Mouse (Mus musculus) embryonic facial prominence, embryonic 10.5 days (tissue): ENCODE data around the gene Tlr6. TPM values are rescaled to one million over a fixed set of nuclear protein-coding genes. Genes with fewer than 3 reads are reported as not detected.

Source experiments
- DNase-seq: peaks from one replicate; pipeline ENCODE4 v3.0.0-alpha.2; 2017; ENCODE audit warnings: low spot score
- H3K27ac ChIP-seq: fragments of 300-500 bp; sonication (generic); replicated peaks from 2 replicates; pipeline ENCODE4 v1.5.1; 2016; ENCODE audit warnings: mild to moderate bottlenecking
- H3K27me3 ChIP-seq: fragments of 300-500 bp; sonication (generic); replicated peaks from 2 replicates; pipeline ENCODE4 v1.6.1; 2016; ENCODE audit warnings: low read depth, mild to moderate bottlenecking; ENCODE audit not compliant: poor library complexity, severe bottlenecking
- H3K36me3 ChIP-seq: fragments of 300-500 bp; sonication (generic); replicated peaks from 2 replicates; pipeline ENCODE4 v1.6.1; 2016; ENCODE audit warnings: mild to moderate bottlenecking, moderate library complexity
- H3K4me1 ChIP-seq: fragments of 300-500 bp; sonication (generic); 2 replicates; pipeline ENCODE4 v1.6.1; 2016
- H3K4me3 ChIP-seq: fragments of 300-500 bp; sonication (generic); 2 replicates; pipeline ENCODE4 v1.5.1; 2016; ENCODE audit warnings: mild to moderate bottlenecking, moderate library complexity
- H3K9me3 ChIP-seq: fragments of 300-500 bp; sonication (generic); 2 replicates; pipeline ENCODE4 v1.6.1; 2016; ENCODE audit warnings: mild to moderate bottlenecking
- WGBS: fragments of 180-500 bp; shearing (Covaris S2); methylation state at CpG from one replicate; pipeline ENCODE4 v1.1.7; 2016; 5-methylcytosine and 5-hydroxymethylcytosine counted together
- microRNA counts: library from miRNA; unstranded; fragments of <30 nt; microRNA quantifications from one replicate; lab custom pipeline; 2017
- microRNA-seq: library from miRNA; unstranded; fragments of <30 nt; microRNA quantifications from one replicate; pipeline ENCODE4, GENCODE M21; 2017
- polyA plus RNA-seq: library from polyadenylated mRNA; unstranded; fragments of >200 nt; fragmentation: Nextera tagmentation; extraction: Ambion mirVana; gene quantifications from 2 replicates; pipeline ENCODE4 v1.2.1, GENCODE M21; 2016

Gene Tlr6
- polyA plus RNA-seq, 1 experiment from 2014 or later = 0.30 TPM

DNA sequence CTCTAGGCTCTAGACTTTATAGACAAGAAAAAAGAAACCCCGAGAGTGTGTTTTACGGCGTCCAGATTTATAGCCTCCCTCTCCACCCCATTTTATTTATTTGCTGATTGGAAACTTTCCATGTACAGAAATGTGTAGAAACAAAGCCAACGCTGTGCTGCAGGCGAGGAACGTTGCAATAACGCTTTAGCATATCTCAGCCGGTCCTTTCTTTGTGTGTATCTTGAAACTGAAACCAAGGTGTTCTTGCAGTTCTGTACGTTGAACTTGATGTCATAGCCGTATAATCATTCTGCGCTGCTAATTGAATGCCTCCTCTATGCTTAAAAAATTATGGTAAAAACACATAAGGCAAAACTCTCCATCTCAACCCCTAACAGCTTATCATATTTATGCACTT, 42.2 kb downstream of the Tlr6 start:
- no peaks in the 10 kb centered on the region for H3K4me1 ChIP-seq
- peaks cover 8% of the 10 kb centered on the region; the same call in 1 of the 2 replicates for H3K9me3 ChIP-seq
- no peaks in the 10 kb centered on the region for H3K27me3 ChIP-seq
- DNase-seq = no peak
- H3K4me3 ChIP-seq = no peak overlapping the region
- WGBS = 95% methylated on average over 11 of the region's 11 CpGs
- H3K36me3 ChIP-seq = no peaks in the 10 kb centered on the region
- H3K27ac ChIP-seq = no peak overlapping the region

DNA sequence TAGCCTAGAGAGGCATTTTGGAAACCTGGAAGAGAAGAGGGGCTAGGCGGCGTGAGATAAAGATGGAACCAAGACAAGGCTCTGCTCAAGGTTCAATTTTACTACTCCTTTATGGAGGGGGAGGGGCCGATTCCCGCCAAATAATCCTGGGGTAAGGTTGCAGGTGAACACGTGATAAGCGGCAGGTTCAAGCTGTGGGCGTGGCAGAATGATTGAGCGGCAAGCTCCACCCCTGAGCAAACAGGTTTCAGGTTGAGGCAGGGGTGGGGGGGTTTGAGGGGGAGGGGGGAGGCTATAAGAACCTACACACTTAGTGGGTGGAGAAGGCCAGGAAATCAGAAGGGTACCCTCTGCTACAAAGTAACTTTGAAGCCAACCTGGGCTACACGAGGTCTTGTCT, 42.7 kb downstream of the Tlr6 start:
- H3K36me3 ChIP-seq = no peaks in the 10 kb centered on the region
- WGBS = 96% methylated on average over 9 of the region's 9 CpGs

DNA sequence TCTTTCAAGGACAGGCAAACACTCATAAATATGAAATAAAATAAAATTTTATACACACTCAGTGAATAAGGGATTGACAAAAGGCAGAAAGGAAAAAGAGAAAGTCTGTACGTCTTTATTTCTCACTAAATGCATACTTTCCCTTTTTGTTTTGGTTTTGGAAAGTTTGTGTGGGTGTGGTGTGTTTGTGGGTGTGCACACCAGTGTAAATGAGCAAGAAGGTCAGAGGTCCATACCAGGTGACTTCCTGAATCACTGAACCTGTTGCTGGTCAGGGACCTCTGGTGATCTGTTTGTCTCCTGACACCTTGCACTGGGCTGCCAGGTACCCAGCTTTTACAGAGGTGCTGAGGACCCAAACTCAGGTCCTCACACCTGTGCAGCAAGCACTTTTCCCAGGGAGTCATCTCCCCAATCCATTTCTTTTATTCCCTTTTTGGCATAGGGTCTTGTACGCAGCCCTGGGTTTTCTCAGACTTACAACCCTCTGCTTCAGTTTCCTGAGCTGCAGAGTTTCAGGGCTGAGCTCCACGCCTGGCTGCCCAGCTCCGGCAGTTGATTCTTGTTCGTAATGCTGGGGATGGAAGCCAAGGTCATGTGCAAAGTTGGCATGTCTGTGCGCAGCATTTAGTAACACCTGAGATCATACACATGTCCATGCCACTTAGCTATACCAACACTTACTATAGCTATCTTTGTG, 51.2 kb downstream of the Tlr6 start:
- DNase-seq = no peak
- Histone ChIP-seq H3K36me3 (no peaks in the 10 kb centered on the region), H3K9me3 (no peaks in the 10 kb centered on the region), H3K4me3 (no peak overlapping the region), H3K27me3 (no peaks in the 10 kb centered on the region), H3K4me1 (no peaks in the 10 kb centered on the region), H3K27ac (no peak overlapping the region)
- WGBS = 94% methylated on average over 6 of the region's 6 CpGs

More for the DNA sequence above, 42.7 kb downstream of the Tlr6 start:
- peaks cover 8% of the 10 kb centered on the region; the same call in 1 of the 2 replicates for H3K9me3 ChIP-seq
- H3K27ac ChIP-seq = no peak overlapping the region
- no peak overlapping the region for H3K4me3 ChIP-seq
- H3K4me1 ChIP-seq = no peaks in the 10 kb centered on the region
- no peaks in the 10 kb centered on the region for H3K27me3 ChIP-seq
- no peak for DNase-seq

GRCm38 (mm10) chr5:64907906-64908305, 52.0 kb downstream of the Tlr6 start:
- no peak overlapping the region for H3K27ac ChIP-seq
- no peaks in the 10 kb centered on the region for H3K27me3 ChIP-seq
- H3K36me3 ChIP-seq = no peaks in the 10 kb centered on the region
- no peak for DNase-seq
- H3K9me3 ChIP-seq = no peaks in the 10 kb centered on the region
- WGBS = 92% methylated on average over 5 of the region's 5 CpGs
- no peaks in the 10 kb centered on the region for H3K4me1 ChIP-seq
- H3K4me3 ChIP-seq = no peak overlapping the region

DNA sequence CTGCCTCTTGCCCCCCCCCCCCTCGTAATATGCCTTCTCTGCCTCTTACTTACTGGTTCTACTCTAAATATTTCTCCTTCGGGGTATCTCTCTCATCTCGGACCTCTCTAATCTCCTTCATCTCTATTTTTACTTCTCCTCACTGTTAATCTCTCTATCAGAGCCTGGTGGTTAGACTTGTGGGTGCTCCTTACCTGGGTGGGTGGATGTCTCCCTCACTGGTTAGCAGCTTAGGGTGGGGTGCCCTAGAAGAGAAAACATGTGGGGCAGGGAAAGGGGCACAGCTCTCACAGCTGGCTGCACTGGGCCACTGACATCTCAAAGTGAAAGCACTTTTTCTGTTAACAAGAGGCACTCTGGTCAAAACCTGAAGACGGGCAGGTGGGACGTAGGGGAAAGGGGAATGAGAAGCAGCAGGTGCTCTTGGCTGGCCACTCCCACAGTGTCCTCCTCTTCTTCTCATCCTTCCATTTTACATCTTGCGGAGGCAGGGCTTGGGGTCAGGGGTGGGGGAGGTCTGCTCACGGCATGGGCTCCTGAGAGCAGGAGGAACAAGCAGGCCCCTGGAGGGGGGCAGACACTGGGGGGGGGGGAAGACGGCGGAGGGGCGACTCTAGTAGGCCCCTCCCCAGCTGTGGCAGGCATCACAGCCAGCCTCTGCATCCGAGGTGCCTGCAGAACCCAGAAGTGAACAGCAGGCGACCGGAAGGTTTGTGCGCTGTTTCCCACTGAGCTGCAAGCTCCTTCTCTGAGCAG, 54.2 kb downstream of the Tlr6 start:
- 64% methylated on average over 14 of the region's 14 CpGs for WGBS
- Histone ChIP-seq H3K36me3 (no peaks in the 10 kb centered on the region), H3K27me3 (no peaks in the 10 kb centered on the region), H3K4me3 (no peak overlapping the region), H3K4me1 (no peaks in the 10 kb centered on the region), H3K27ac (no peak overlapping the region), H3K9me3 (peaks cover 4% of the 10 kb centered on the region; the same call in 1 of the 2 replicates)
- DNase-seq = no peak

MicroRNA genes within 50 kb of the gene (microRNA counts, 519-probe panel; counts per million panel counts)
- microRNA mmu-miR-574-3p (lab: Ali Mortazavi, UCI) (1,837 counts per million, percentile 60 among the panel's probes with 10 or more counts), microRNA mmu-miR-574-5p (lab: Ali Mortazavi, UCI) (188 counts per million, percentile 57 among the panel's probes with 10 or more counts)

Small RNA genes lying within 50 kb of the gene (microRNA-seq; reads per million reads assigned to microRNA genes)
- gene Mir574 = 59.8 reads per million, percentile 43 among the genes with 10 or more reads in this experiment

Other genes with a start within 250 kb of the Tlr6 start
- 55.0 and 55.2 TPM in 2 replicates for gene Klf3, start 156.7 kb downstream of the Tlr6 start, polyA plus RNA-seq
- 0.31 and 0.35 TPM in 2 replicates for gene Tlr1, start 26.5 kb downstream of the Tlr6 start, polyA plus RNA-seq
- gene Fam114a1, start 10.0 kb upstream of the Tlr6 start, polyA plus RNA-seq = 14.5 and 15.0 TPM in 2 replicates
- 0.16 TPM in 1 of 2 replicates, not detected in the other for gene Tmem156, start 132.0 kb upstream of the Tlr6 start, polyA plus RNA-seq
- 10.4 and 13.0 TPM in 2 replicates for gene Klhl5, start 147.4 kb upstream of the Tlr6 start, polyA plus RNA-seq
- 11.1 and 12.1 TPM in 2 replicates for gene Wdr19, start 239.6 kb upstream of the Tlr6 start, polyA plus RNA-seq